Mouse (Mus musculus): ENCODE measurements around the gene Amdhd2.

The Amdhd2 gene

GRCm38 (mm10) chr17:24197032-24197824 is 33.7 kb upstream of the Amdhd2 start:
- no peak for DNase-seq

GRCm38 (mm10) chr17:24195349-24195748 is 31.8 kb upstream of the Amdhd2 start:
- no peak for DNase-seq

GRCm38 (mm10) chr17:24193769-24194168 is 30.2 kb upstream of the Amdhd2 start:
- no peak for DNase-seq

GRCm38 (mm10) chr17:24193268-24193667 is 29.7 kb upstream of the Amdhd2 start:
- no peak for DNase-seq

GRCm38 (mm10) chr17:24192848-24193247 is 29.3 kb upstream of the Amdhd2 start:
- no peak for DNase-seq

- no peak for DNase-seq
Observed at GRCm38 (mm10) chr17:24191481-24191880, 27.9 kb upstream of the Amdhd2 start.

- no peak for DNase-seq
Observed at GRCm38 (mm10) chr17:24190934-24191333, 27.4 kb upstream of the Amdhd2 start.

GRCm38 (mm10) chr17:24174259-24174658 is 10.7 kb upstream of the Amdhd2 start:
- DNase-seq, result no peak

- peak; percentile 67 for DNase-seq
Observed at GRCm38 (mm10) chr17:24173423-24173822, 9.9 kb upstream of the Amdhd2 start.

- no peak for DNase-seq
Observed at GRCm38 (mm10) chr17:24171738-24172137, 8.2 kb upstream of the Amdhd2 start.

GRCm38 (mm10) chr17:24170729-24171128 is 7.2 kb upstream of the Amdhd2 start:
- DNase-seq, result no peak

GRCm38 (mm10) chr17:24170125-24170524 is 6.6 kb upstream of the Amdhd2 start:
- no peak for DNase-seq

- DNase-seq, result peak; percentile 96
Observed at GRCm38 (mm10) chr17:24169317-24170065, 5.9 kb upstream of the Amdhd2 start, which contains the start of gene Atp6v0c. Atp6v0c (minus strand) TSS chr17:24169702.

- peak; percentile 77 for DNase-seq
Observed at GRCm38 (mm10) chr17:24168590-24169277, 5.2 kb upstream of the Amdhd2 start.

- DNase-seq, result no peak
Observed at GRCm38 (mm10) chr17:24167891-24168505, 4.4 kb upstream of the Amdhd2 start.

GRCm38 (mm10) chr17:24167120-24167519 is 3.6 kb upstream of the Amdhd2 start:
- DNase-seq, result no peak

- no peak for DNase-seq
Observed at GRCm38 (mm10) chr17:24164566-24165259, 1.1 kb upstream of the Amdhd2 start.

- no peak for DNase-seq
Observed at GRCm38 (mm10) chr17:24162584-24163175, 886 bp downstream of the Amdhd2 start.

- DNase-seq, result no peak
Observed at GRCm38 (mm10) chr17:24161466-24161865, 2.1 kb downstream of the Amdhd2 start.

- no peak for DNase-seq
Observed at GRCm38 (mm10) chr17:24157526-24157925, 6.0 kb downstream of the Amdhd2 start.

GRCm38 (mm10) chr17:24157121-24157520 is 6.4 kb downstream of the Amdhd2 start:
- no peak for DNase-seq

- no peak for DNase-seq
Observed at GRCm38 (mm10) chr17:24156394-24156793, 7.2 kb downstream of the Amdhd2 start.
